Mouse (Mus musculus) liver, postnatal 0 days (tissue): ENCODE data around the gene Cmas.

Experiments
- CTCF ChIP-seq: sonication (generic); IDR thresholded peaks from 2 replicates; pipeline ENCODE4 v1.5.1; 2016; ENCODE audit warnings: antibody characterized with exemption, low read depth
- EP300 ChIP-seq: IDR thresholded peaks from 2 replicates; pipeline ENCODE4 v1.6.1; 2016; ENCODE audit warnings: antibody characterized with exemption, low read depth, mild to moderate bottlenecking

GRCm38 (mm10) chr6:142758562-142758961 lies 2.1 kb downstream of the Cmas start:
- TF ChIP-seq CTCF = no peak
- no peak for TF ChIP-seq EP300
